Comparison of ENCODE assay signal across 18 mouse cellular contexts in genomic region chr19:25344371-25344770, GRCm38 (mm10).
DNase-seq lines count a peak whose midpoint lies in the region; ATAC-seq and TF ChIP-seq lines count a peak whose summit lies in the region.
"Had no signal": no experiment of that assay in that cellular context is flagged by ENCODE, and none has a peak within 500 bp of the region (broad histone marks: within the 10 kb centered on the region; RNA-seq: fewer than 3 reads in every experiment).

No protein-coding gene starts in this region.

- no peak overlapping the region for H3K4me3 ChIP-seq in embryonic facial prominence, embryonic 13.5 days
- no peak overlapping the region for H3K4me3 ChIP-seq in embryonic facial prominence, embryonic 10.5 days
- H3K4me3 ChIP-seq in hindbrain, postnatal 0 days (ENCODE audit: low read length): no peak overlapping the region
- no peak overlapping the region for H3K4me3 ChIP-seq in hindbrain, embryonic 11.5 days (ENCODE audit: low read depth, low read length)
- no peak overlapping the region for H3K4me3 ChIP-seq in midbrain, embryonic 14.5 days (replicated peaks; ENCODE audit: low read depth, low read length)
- H3K4me3 ChIP-seq in midbrain, embryonic 15.5 days: no peak overlapping the region
- H3K4me3 ChIP-seq in stomach, postnatal 0 days (ENCODE audit: low read depth, low read length): no peak overlapping the region
- H3K4me3 ChIP-seq: hindbrain, embryonic 13.5 days; limb, embryonic 13.5 days; midbrain, embryonic 10.5 days; neural tube, embryonic 15.5 days had no signal

- ATAC-seq in embryonic facial prominence, embryonic 13.5 days (ENCODE audit: insufficient number of reproducible peaks, insufficient read depth, low FRiP score, low TSS enrichment, low read depth): no peak
- ATAC-seq in hindbrain, postnatal 0 days: no peak
- ATAC-seq in hindbrain, embryonic 11.5 days (ENCODE audit: low FRiP score): no peak
- ATAC-seq in midbrain, embryonic 14.5 days (ENCODE audit: low FRiP score, low TSS enrichment): no peak
- no peak for ATAC-seq in midbrain, embryonic 15.5 days (replicated peaks)
- no peak for ATAC-seq in stomach, postnatal 0 days (ENCODE audit: low FRiP score, low TSS enrichment)

- H3K4me2 ChIP-seq in embryonic facial prominence, embryonic 13.5 days: no peak overlapping the region
- peak overlapping the region; percentile 45 for H3K4me2 ChIP-seq in hindbrain, postnatal 0 days (ENCODE audit: low read depth, low read length)
- H3K4me2 ChIP-seq in hindbrain, embryonic 11.5 days (replicated peaks; ENCODE audit: low read depth, low read length): no peak overlapping the region
- H3K4me2 ChIP-seq in midbrain, embryonic 14.5 days (ENCODE audit: low read length): no peak overlapping the region
- H3K4me2 ChIP-seq in midbrain, embryonic 15.5 days: no peak overlapping the region
- no peak overlapping the region for H3K4me2 ChIP-seq in stomach, postnatal 0 days (replicated peaks; ENCODE audit: low read depth)
- H3K4me2 ChIP-seq: hindbrain, embryonic 13.5 days; limb, embryonic 13.5 days had no signal

- no peak for DNase-seq in embryonic facial prominence, embryonic 10.5 days (ENCODE audit: low spot score)
- DNase-seq in hindbrain, postnatal 0 days (ENCODE audit: low spot score): peak; percentile 50
- no peak for DNase-seq in hindbrain, embryonic 11.5 days (ENCODE audit: low spot score)
- DNase-seq in midbrain, embryonic 14.5 days: peak; percentile 56
- DNase-seq in stomach, postnatal 0 days (ENCODE audit: low spot score): no peak
- no peak for DNase-seq in kidney, adult 9 months
- DNase-seq: B cell, adult 2 months; cerebellum, adult 11-12 months; embryo, embryonic 11 days; gastrocnemius, postnatal 25 days; kidney, adult 8-10 months; retina, postnatal 1 day had no signal

- no peaks in the 10 kb centered on the region for H3K36me3 ChIP-seq in embryonic facial prominence, embryonic 13.5 days
- H3K36me3 ChIP-seq in embryonic facial prominence, embryonic 10.5 days (replicated peaks): no peaks in the 10 kb centered on the region
- no peaks in the 10 kb centered on the region for H3K36me3 ChIP-seq in hindbrain, postnatal 0 days (ENCODE audit: insufficient read depth, low read length)
- H3K36me3 ChIP-seq in hindbrain, embryonic 11.5 days (ENCODE audit: control insufficient read depth, insufficient read depth, low read length): no peaks in the 10 kb centered on the region
- H3K36me3 ChIP-seq in midbrain, embryonic 14.5 days (ENCODE audit: control insufficient read depth, insufficient read depth, low read length): no peaks in the 10 kb centered on the region
- H3K36me3 ChIP-seq in midbrain, embryonic 15.5 days (replicated peaks): no peaks in the 10 kb centered on the region
- no peaks in the 10 kb centered on the region for H3K36me3 ChIP-seq in stomach, postnatal 0 days (ENCODE audit: control insufficient read depth, insufficient read depth, low read length)
- H3K36me3 ChIP-seq: hindbrain, embryonic 13.5 days; limb, embryonic 13.5 days; midbrain, embryonic 10.5 days; neural tube, embryonic 15.5 days had no signal

- no peak overlapping the region for H3K9ac ChIP-seq in embryonic facial prominence, embryonic 13.5 days
- H3K9ac ChIP-seq in hindbrain, postnatal 0 days (replicated peaks; ENCODE audit: low read length): no peak overlapping the region
- H3K9ac ChIP-seq in hindbrain, embryonic 11.5 days (ENCODE audit: low read depth, low read length): no peak overlapping the region
- H3K9ac ChIP-seq in midbrain, embryonic 14.5 days (replicated peaks; ENCODE audit: low read length): no peak overlapping the region
- H3K9ac ChIP-seq in midbrain, embryonic 15.5 days: no peak overlapping the region
- H3K9ac ChIP-seq in stomach, postnatal 0 days (ENCODE audit: low read length): no peak overlapping the region
- H3K9ac ChIP-seq: hindbrain, embryonic 13.5 days; limb, embryonic 13.5 days; neural tube, embryonic 15.5 days had no signal

- WGBS in embryonic facial prominence, embryonic 13.5 days: 48% methylated on average over 6 of the region's 6 CpGs
- 87% methylated on average over 6 of the region's 6 CpGs for WGBS in embryonic facial prominence, embryonic 10.5 days
- WGBS in hindbrain, postnatal 0 days: 41% methylated on average over 6 of the region's 6 CpGs
- 86% methylated on average over 6 of the region's 6 CpGs for WGBS in hindbrain, embryonic 11.5 days
- WGBS in midbrain, embryonic 14.5 days: 58% methylated on average over 6 of the region's 6 CpGs
- 58% methylated on average over 6 of the region's 6 CpGs for WGBS in midbrain, embryonic 15.5 days
- 28% methylated on average over 6 of the region's 6 CpGs for WGBS in stomach, postnatal 0 days

- H3K27ac ChIP-seq in embryonic facial prominence, embryonic 13.5 days: peak overlapping the region; percentile 33; the same call in 1 of the 2 replicates
- no peak overlapping the region for H3K27ac ChIP-seq in embryonic facial prominence, embryonic 10.5 days (replicated peaks)
- no peak overlapping the region for H3K27ac ChIP-seq in hindbrain, postnatal 0 days
- H3K27ac ChIP-seq in hindbrain, embryonic 11.5 days (ENCODE audit: low read depth, low read length): no peak overlapping the region
- H3K27ac ChIP-seq in midbrain, embryonic 14.5 days (replicated peaks; ENCODE audit: low read depth, low read length): no peak overlapping the region
- H3K27ac ChIP-seq in midbrain, embryonic 15.5 days: no peak overlapping the region
- H3K27ac ChIP-seq in stomach, postnatal 0 days (replicated peaks): 0 out of 2 replicates have a peak overlapping the region, but pooled peaks have one; percentile 46
- H3K27ac ChIP-seq: hindbrain, embryonic 13.5 days; limb, embryonic 13.5 days; midbrain, embryonic 10.5 days; neural tube, embryonic 15.5 days had no signal

- peaks cover 14% of the 10 kb centered on the region for H3K4me1 ChIP-seq in embryonic facial prominence, embryonic 13.5 days
- peaks cover 3% of the 10 kb centered on the region; the same call in 1 of the 2 replicates for H3K4me1 ChIP-seq in embryonic facial prominence, embryonic 10.5 days
- no peaks in the 10 kb centered on the region for H3K4me1 ChIP-seq in hindbrain, postnatal 0 days (ENCODE audit: insufficient read depth, low read length)
- H3K4me1 ChIP-seq in hindbrain, embryonic 11.5 days (replicated peaks; ENCODE audit: control insufficient read depth, insufficient read depth, low read length): no peaks in the 10 kb centered on the region
- 0 out of 2 replicates have a peak, but pooled peaks cover 3% of the 10 kb centered on the region for H3K4me1 ChIP-seq in midbrain, embryonic 14.5 days (ENCODE audit: control insufficient read depth, insufficient read depth, low read length)
- peaks cover 7% of the 10 kb centered on the region; the same call in 1 of the 2 replicates for H3K4me1 ChIP-seq in midbrain, embryonic 15.5 days
- H3K4me1 ChIP-seq in stomach, postnatal 0 days (replicated peaks; ENCODE audit: control insufficient read depth, insufficient read depth): no peaks in the 10 kb centered on the region

- TF ChIP-seq EP300 in stomach, postnatal 0 days (optimal IDR thresholded peaks at IDR 0.05): no peak

- no peaks in the 10 kb centered on the region for H3K27me3 ChIP-seq in embryonic facial prominence, embryonic 13.5 days
- H3K27me3 ChIP-seq in embryonic facial prominence, embryonic 10.5 days (replicated peaks; ENCODE audit: low read depth, poor library complexity, severe bottlenecking): no peaks in the 10 kb centered on the region
- no peaks in the 10 kb centered on the region for H3K27me3 ChIP-seq in hindbrain, postnatal 0 days (ENCODE audit: insufficient read depth, low read length)
- no peaks in the 10 kb centered on the region for H3K27me3 ChIP-seq in hindbrain, embryonic 11.5 days (ENCODE audit: control insufficient read depth, insufficient read depth, low read length)
- H3K27me3 ChIP-seq in midbrain, embryonic 14.5 days (ENCODE audit: control insufficient read depth, insufficient read depth, low read length): no peaks in the 10 kb centered on the region
- H3K27me3 ChIP-seq in midbrain, embryonic 15.5 days (replicated peaks): no peaks in the 10 kb centered on the region
- H3K27me3 ChIP-seq in stomach, postnatal 0 days (ENCODE audit: control insufficient read depth, insufficient read depth, low read length): no peaks in the 10 kb centered on the region
- H3K27me3 ChIP-seq: hindbrain, embryonic 13.5 days; limb, embryonic 13.5 days; neural tube, embryonic 15.5 days had no signal

- no peak for TF ChIP-seq CTCF in hindbrain, postnatal 0 days (IDR thresholded peaks at IDR 0.05; ENCODE audit: low read depth)
- TF ChIP-seq CTCF in stomach, postnatal 0 days (IDR thresholded peaks at IDR 0.05; ENCODE audit: low read depth): no peak

- H3K9me3 ChIP-seq in embryonic facial prominence, embryonic 13.5 days: no peaks in the 10 kb centered on the region
- no peaks in the 10 kb centered on the region for H3K9me3 ChIP-seq in embryonic facial prominence, embryonic 10.5 days
- no peaks in the 10 kb centered on the region for H3K9me3 ChIP-seq in hindbrain, postnatal 0 days (ENCODE audit: low read length)
- no peaks in the 10 kb centered on the region for H3K9me3 ChIP-seq in hindbrain, embryonic 11.5 days (ENCODE audit: control insufficient read depth, low read length)
- no peaks in the 10 kb centered on the region for H3K9me3 ChIP-seq in midbrain, embryonic 14.5 days (ENCODE audit: control insufficient read depth, low read length)
- no peaks in the 10 kb centered on the region for H3K9me3 ChIP-seq in midbrain, embryonic 15.5 days
- H3K9me3 ChIP-seq in stomach, postnatal 0 days (ENCODE audit: control insufficient read depth, low read length): no peaks in the 10 kb centered on the region
- H3K9me3 ChIP-seq: hindbrain, embryonic 13.5 days; limb, embryonic 13.5 days; midbrain, embryonic 10.5 days; neural tube, embryonic 15.5 days had no signal

Comparison
In these comparisons a context has a peak if more than half of its experiments do, and no peak if none do; other contexts are left out.
1. H3K27ac ChIP-seq: peak in embryonic facial prominence, embryonic 13.5 days (single experiment) and stomach, postnatal 0 days (single experiment); none in embryonic facial prominence, embryonic 10.5 days (single experiment), hindbrain, postnatal 0 days (single experiment), hindbrain, embryonic 11.5 days (single experiment), midbrain, embryonic 14.5 days (single experiment) and midbrain, embryonic 15.5 days (single experiment).
2. DNase-seq: peak in hindbrain, postnatal 0 days (single experiment) and midbrain, embryonic 14.5 days (single experiment); none in embryonic facial prominence, embryonic 10.5 days (single experiment), hindbrain, embryonic 11.5 days (single experiment), stomach, postnatal 0 days (single experiment) and kidney, adult 9 months (single experiment).